Mouse (Mus musculus) B cell, adult (primary cell): Measurements from ENCODE around the gene Sae1. TPM values are rescaled to one million over a fixed set of nuclear protein-coding genes. Genes with fewer than 3 reads are reported as not detected.

Experiments
- total RNA-seq: library from RNA; stranded (reverse); gene quantifications from 4 replicates; pipeline ENCODE4 v1.2.4, GENCODE M21; 2023; ENCODE audit not compliant: inconsistent age

Gene Sae1
- total RNA-seq: 53.5 to 64.8 TPM (median 58.8 TPM) in 4 replicates

DNA sequence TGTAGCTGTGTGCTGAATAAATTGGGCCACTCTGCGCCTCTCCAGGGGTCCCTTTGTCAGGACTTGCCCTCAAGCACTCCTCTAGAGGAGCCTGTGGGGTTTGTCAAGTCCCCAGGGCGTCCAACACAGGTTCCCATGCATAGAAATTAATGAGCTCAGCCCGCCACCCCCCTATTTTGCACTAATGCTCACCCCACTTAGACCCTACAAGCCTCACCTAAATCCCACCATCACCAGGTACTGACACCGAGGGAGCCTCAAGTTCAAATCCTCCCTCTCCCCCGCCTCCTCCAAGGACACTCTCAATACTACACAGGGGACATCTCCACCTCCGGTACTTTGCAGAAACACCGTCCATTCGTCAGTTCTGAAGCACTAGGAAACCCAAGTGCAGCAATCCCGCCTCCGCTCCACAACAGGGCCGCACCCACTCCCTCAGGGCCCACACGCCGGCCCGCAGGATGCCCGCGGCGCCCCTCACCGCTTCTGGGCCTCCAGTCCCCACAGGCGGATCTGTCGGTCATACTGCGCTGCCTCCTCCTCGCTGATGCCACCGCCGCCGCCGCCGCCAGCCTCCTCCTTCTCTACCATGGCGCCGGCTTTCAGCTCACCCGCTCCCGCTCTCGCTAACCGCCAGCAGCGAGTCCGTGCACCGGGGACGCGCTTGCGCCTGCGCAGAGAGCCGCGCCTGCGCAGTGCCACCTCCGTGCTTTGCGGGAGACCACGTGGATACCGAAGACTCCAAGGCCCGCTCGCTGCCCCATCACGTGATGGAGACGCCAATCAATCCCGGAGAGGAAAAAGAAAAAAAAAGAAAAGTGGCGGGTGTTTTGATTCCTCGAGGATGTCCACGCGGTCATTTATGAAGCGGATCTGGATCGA lies at the start of gene Sae1:
TSS of gene Sae1 (minus strand) at position 647 of the 882 bp plus-strand sequence.

DNA sequence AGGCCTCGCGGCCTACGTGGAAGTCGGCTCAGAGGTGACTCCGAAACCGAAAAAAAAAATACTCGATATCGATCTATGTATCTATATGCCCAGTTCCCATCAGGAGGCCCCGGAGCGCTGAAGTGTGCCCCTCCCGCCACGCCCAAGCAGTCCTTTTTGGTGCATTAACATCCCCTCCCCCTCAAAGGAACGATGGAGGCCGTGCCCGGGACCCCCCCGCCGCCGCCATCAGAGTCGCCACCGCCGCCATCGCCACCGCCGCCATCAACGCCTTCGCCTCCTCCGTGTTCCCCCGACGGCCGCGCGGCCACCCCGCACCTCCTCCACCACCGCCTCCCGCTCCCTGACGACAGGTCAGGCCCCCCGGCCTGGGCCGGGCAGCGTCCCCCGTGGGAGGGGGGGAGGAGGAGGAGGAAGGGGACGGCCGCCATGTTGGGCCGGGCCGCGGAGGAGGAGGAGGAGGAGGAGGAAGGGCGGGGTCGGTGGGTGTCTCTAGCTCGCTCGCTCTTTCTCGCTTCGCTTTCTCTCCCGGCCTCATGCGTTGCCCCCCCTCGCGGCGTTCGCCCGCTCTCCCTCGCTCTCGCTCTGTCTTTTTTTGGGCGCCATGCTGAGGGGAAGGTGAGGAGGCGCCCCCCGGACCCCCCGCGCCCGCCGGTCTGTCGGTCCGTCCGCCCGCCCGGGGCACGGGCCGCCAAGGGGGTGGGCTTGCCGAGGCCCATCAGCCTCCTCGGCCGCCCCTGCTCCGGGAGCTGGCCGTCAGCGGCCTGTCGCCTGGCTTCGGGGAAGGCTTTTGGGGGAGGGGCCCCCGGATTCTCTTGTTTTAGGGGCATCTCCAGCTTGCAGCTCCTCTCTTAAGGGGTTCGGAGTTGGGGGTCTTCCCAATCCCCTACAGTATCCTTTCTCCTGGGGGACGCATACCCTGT lies 13.3 kb upstream of the Sae1 start, which contains the start of gene Zc3h4:
TSS of gene Zc3h4 (plus strand) at position 222 of the 923 bp plus-strand sequence.

DNA sequence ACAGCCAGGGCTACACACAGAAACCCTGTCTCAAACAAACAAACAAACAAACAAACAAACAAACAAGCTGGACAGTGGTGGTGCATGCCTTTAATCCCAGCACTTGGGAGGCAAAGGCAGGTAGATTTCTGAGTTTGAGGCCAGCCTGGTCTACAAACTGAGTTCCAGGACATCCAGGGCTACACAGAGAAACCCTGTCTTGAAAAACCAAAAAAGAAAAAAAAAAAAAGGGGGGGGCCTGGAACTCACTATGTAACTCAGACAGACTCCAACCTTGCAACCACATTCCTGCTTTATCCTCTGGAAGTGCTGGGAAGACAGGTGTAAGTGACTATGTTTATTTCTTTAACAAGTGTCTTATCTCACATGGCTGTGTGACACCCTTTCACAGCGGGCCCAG lies 79.5 kb downstream of the Sae1 start, which contains the start of gene Bbc3:
TSS of gene Bbc3 (plus strand) at position 301 of the 400 bp plus-strand sequence.

DNA sequence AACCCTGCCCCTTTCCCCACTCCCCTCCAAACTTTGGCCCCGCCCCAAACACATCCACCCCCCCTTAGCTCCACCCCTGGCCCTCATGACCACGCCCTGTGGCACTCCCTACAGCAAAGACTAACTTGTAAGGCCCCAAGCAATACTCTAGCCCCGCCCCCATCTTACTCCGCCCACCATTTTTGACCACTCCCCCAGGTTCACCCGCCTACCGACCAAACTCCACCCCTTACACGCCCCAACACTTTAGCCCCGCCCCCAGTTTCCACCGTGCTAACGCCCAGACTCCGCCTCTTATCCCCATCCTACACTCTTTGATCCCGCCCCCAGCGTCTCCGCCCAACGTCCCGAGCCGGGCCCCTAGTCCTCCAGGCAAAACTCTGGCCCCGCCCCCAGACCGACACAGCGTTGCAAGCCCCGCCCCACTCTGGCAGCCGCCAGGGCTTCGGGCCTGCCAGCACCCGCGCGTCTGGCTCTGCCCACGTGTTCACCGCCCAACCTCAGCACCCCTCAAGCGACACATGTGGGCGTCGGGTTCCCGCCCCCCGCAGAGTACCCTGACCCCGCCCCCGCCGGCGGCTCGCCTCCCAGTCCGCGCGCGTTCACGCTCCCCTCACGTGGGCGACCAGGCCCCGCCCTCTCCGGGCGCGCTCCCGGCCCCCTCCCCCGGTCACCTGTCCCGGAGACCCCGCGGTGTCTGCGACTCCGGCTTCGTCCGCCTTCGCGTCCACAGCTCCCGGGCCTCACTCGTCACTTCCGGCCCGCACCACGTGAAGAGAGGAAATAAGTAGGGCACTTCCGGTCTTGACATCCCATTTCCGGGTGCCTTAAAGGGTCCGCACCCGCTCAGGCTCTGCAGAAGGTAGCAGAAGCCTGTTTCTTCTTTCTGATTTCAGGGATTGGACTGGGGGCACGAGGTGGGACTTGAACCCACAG lies 101.3 kb downstream of the Sae1 start, which contains the start of gene Ccdc9:
TSS of gene Ccdc9 (minus strand) at position 770 of the 936 bp plus-strand sequence.

DNA sequence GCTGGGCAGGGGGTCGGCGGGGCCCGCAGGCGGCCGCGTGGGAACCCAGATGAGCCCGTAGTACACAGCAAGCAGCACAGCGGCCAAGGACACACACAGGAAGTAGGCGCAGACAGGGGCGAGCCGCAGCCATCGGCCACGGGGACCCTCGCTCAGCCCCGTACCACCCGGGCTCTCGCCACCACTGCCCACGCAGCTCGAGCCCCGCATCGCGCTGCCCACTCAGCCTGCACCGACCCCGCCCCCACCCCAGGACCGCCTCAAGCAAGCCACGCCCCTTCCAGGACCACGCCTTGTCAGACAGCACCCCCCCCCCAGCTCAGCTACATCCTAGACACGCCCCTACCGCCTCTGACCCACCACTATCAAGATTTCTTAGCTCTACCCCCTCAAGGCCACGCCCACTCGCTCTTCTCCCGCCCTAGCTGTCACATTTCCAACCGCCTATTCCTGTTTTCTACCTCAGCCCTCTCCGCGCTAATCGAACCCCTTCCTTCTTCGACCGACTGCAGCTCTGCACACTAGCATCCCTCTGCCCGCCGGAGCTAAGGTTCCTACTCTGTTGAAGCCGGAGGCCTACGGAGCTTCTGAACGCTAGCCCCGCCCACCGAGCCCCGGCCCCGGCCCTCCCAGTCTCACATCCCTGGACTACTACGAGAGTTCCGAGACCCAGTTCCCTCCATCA lies 114.4 kb downstream of the Sae1 start, which contains the start of gene Inafm1:
TSS of gene Inafm1 (minus strand) at position 537 of the 685 bp plus-strand sequence.

Other genes with a start within 250 kb of the Sae1 start
- gene Meis3, start 212.7 kb downstream of the Sae1 start, total RNA-seq: 13.3 to 26.7 TPM (median 15.8 TPM) in 4 replicates
- gene Dhx34, start 165.8 kb downstream of the Sae1 start, total RNA-seq: 49.4 to 58.7 TPM (median 53.0 TPM) in 4 replicates
- gene C5ar2, start 143.7 kb downstream of the Sae1 start, total RNA-seq: 1.2 to 2.4 TPM (median 1.6 TPM) in 4 replicates
- gene C5ar1, start 128.3 kb downstream of the Sae1 start, total RNA-seq: 0.21 to 0.61 TPM in 2 of 4 replicates, not detected in the others
- gene Inafm1, start 114.2 kb downstream of the Sae1 start, total RNA-seq: 32.4 to 35.4 TPM (median 33.6 TPM) in 4 replicates
- 410 to 440 TPM (median 416 TPM) in 4 replicates for gene Ccdc9, start 101.0 kb downstream of the Sae1 start, total RNA-seq
- gene Bbc3, start 79.4 kb downstream of the Sae1 start, total RNA-seq: 8.4 to 14.5 TPM (median 9.7 TPM) in 4 replicates
- gene Zc3h4, start 13.1 kb upstream of the Sae1 start, total RNA-seq: 96.6 to 117 TPM (median 100 TPM) in 4 replicates
- gene Tmem160, start 65.0 kb upstream of the Sae1 start, total RNA-seq: 35.9 to 42.6 TPM (median 37.4 TPM) in 4 replicates
- not detected in 4 replicates for gene Npas1, start 89.9 kb upstream of the Sae1 start, total RNA-seq
- gene Arhgap35, start 227.2 kb upstream of the Sae1 start, total RNA-seq: 18.4 to 22.2 TPM (median 21.3 TPM) in 4 replicates